Mouse (Mus musculus) liver, adult 2 months (tissue): ENCODE data around the gene Dcun1d1.

ENCODE experiments used
- CTCF ChIP-seq: fragments of 200-500 bp; IDR thresholded peaks from 2 replicates; pipeline ENCODE4 v1.5.1; 2011; ENCODE audit warnings: low read depth, low read length, control low read depth
- POLR2A ChIP-seq: fragments of 200-500 bp; IDR thresholded peaks from 2 replicates; pipeline ENCODE4 v1.6.1; 2011; ENCODE audit warnings: low read length, control low read depth; ENCODE audit not compliant: insufficient read depth; ENCODE audit errors: extremely low read depth

GRCm38 (mm10) chr3:35963401-35963800 is 26.2 kb upstream of the Dcun1d1 start:
- TF ChIP-seq POLR2A: no peak
- no peak for TF ChIP-seq CTCF
